Mouse (Mus musculus) lung, embryonic 15.5 days (tissue): Measurements from ENCODE around the gene Espn. TPM values are rescaled to one million over a fixed set of nuclear protein-coding genes. Genes with fewer than 3 reads are reported as not detected.

ENCODE experiments used
- ATAC-seq: fragments of 200-750 bp; cut with Nextera tagmentation; 2 replicates; pipeline ENCODE4 v1.8.0; 2017; ENCODE audit warnings: moderate number of reproducible peaks, borderline replicate concordance; ENCODE audit not compliant: low FRiP score, low TSS enrichment; ENCODE audit errors: extremely low read depth
- H3K27ac ChIP-seq: fragments of 300-500 bp; sonication (generic); 2 replicates; pipeline ENCODE4 v1.5.1; 2015; ENCODE audit warnings: moderate library complexity, mild to moderate bottlenecking, inconsistent platforms
- H3K27me3 ChIP-seq: fragments of 300-500 bp; sonication (generic); 2 replicates; pipeline ENCODE4 v1.6.1; 2015; ENCODE audit warnings: inconsistent platforms
- H3K36me3 ChIP-seq: fragments of 300-500 bp; sonication (generic); 2 replicates; pipeline ENCODE4 v1.6.1; 2015; ENCODE audit warnings: inconsistent platforms
- H3K4me1 ChIP-seq: fragments of 300-500 bp; sonication (generic); 2 replicates; pipeline ENCODE4 v1.6.1; 2015; ENCODE audit warnings: inconsistent platforms
- H3K4me2 ChIP-seq: fragments of 300-500 bp; sonication (generic); 2 replicates; pipeline ENCODE4 v1.6.1; 2015; ENCODE audit warnings: inconsistent platforms, mild to moderate bottlenecking, moderate library complexity
- H3K4me3 ChIP-seq: fragments of 300-500 bp; sonication (generic); 2 replicates; pipeline ENCODE4 v1.5.1; 2015; ENCODE audit warnings: mild to moderate bottlenecking, inconsistent platforms
- H3K9ac ChIP-seq: fragments of 300-500 bp; sonication (generic); 2 replicates; pipeline ENCODE4 v1.6.1; 2015; ENCODE audit warnings: inconsistent platforms
- H3K9me3 ChIP-seq: fragments of 300-500 bp; sonication (generic); 2 replicates; pipeline ENCODE4 v1.6.1; 2016; ENCODE audit warnings: inconsistent platforms
- whole genome bisulfite sequencing: fragments of 180-500 bp; shearing (Covaris S2); methylation state at CpG from one replicate; pipeline ENCODE4 v1.1.7; 2015; 5-methylcytosine and 5-hydroxymethylcytosine counted together
- polyA plus RNA-seq: library from polyadenylated mRNA; unstranded; fragments of >200 nt; fragmentation: Nextera tagmentation; extraction: Ambion mirVana; gene quantifications from 2 replicates; pipeline ENCODE4 v1.2.1, GENCODE M21; 2015

Gene Espn
- polyA plus RNA-seq, 1 experiment from 2014 or later = 11.4 TPM

- Histone ChIP-seq H3K9me3 (no peaks in the 10 kb centered on the region), H3K27me3 (no peaks in the 10 kb centered on the region), H3K4me2 (peak overlapping the region; percentile 93), H3K4me3 (peak overlapping the region; percentile 86), H3K27ac (peak overlapping the region; percentile 67), H3K36me3 (0 out of 2 replicates have a peak, but pooled peaks cover 4% of the 10 kb centered on the region), H3K9ac (peak overlapping the region; percentile 93), H3K4me1 (peaks cover 19% of the 10 kb centered on the region)
- peak; percentile 84 for ATAC-seq
- WGBS = under 1% methylated on average over 49 of the region's 92 CpGs
Observed at GRCm38 (mm10) chr4:152086505-152087210, 65.5 kb downstream of the Espn start.

- Histone ChIP-seq H3K4me3 (no peak overlapping the region), H3K4me2 (no peak overlapping the region), H3K9me3 (no peaks in the 10 kb centered on the region), H3K36me3 (0 out of 2 replicates have a peak, but pooled peaks cover 4% of the 10 kb centered on the region), H3K27me3 (no peaks in the 10 kb centered on the region), H3K4me1 (peaks cover 19% of the 10 kb centered on the region), H3K27ac (no peak overlapping the region), H3K9ac (no peak overlapping the region)
- no peak for ATAC-seq
- WGBS = 85% methylated on average over 7 of the region's 7 CpGs
Observed at GRCm38 (mm10) chr4:152084616-152085015, 67.6 kb downstream of the Espn start.

GRCm38 (mm10) chr4:152083611-152084220, 68.5 kb downstream of the Espn start:
- H3K4me1 ChIP-seq = peaks cover 17% of the 10 kb centered on the region
- no peaks in the 10 kb centered on the region for H3K27me3 ChIP-seq
- no peak overlapping the region for H3K4me2 ChIP-seq
- no peak overlapping the region for H3K4me3 ChIP-seq
- no peak for ATAC-seq
- no peaks in the 10 kb centered on the region for H3K9me3 ChIP-seq
- no peak overlapping the region for H3K9ac ChIP-seq
- WGBS = 64% methylated on average over 7 of the region's 7 CpGs
- H3K36me3 ChIP-seq = no peaks in the 10 kb centered on the region
- H3K27ac ChIP-seq = no peak overlapping the region

GRCm38 (mm10) chr4:152079931-152080330, 72.2 kb downstream of the Espn start:
- ATAC-seq = no peak
- Histone ChIP-seq H3K9ac (no peak overlapping the region), H3K27me3 (no peaks in the 10 kb centered on the region), H3K4me1 (no peaks in the 10 kb centered on the region), H3K9me3 (no peaks in the 10 kb centered on the region), H3K36me3 (no peaks in the 10 kb centered on the region), H3K27ac (no peak overlapping the region), H3K4me3 (no peak overlapping the region), H3K4me2 (no peak overlapping the region)
- WGBS = 56% methylated on average over 7 of the region's 7 CpGs

GRCm38 (mm10) chr4:152079261-152079660, 72.9 kb downstream of the Espn start:
- ATAC-seq = no peak
- H3K4me2 ChIP-seq = no peak overlapping the region
- 92% methylated on average over 3 of the region's 3 CpGs for WGBS

GRCm38 (mm10) chr4:152078105-152078530, 74.1 kb downstream of the Espn start:
- ATAC-seq = no peak
- no peaks in the 10 kb centered on the region for H3K36me3 ChIP-seq
- no peak overlapping the region for H3K27ac ChIP-seq

More at GRCm38 (mm10) chr4:152079261-152079660, 72.9 kb downstream of the Espn start:
- Histone ChIP-seq H3K9me3 (no peaks in the 10 kb centered on the region), H3K4me3 (no peak overlapping the region), H3K27me3 (no peaks in the 10 kb centered on the region), H3K4me1 (no peaks in the 10 kb centered on the region), H3K27ac (no peak overlapping the region), H3K9ac (no peak overlapping the region), H3K36me3 (no peaks in the 10 kb centered on the region)

GRCm38 (mm10) chr4:152077191-152077590, 75.0 kb downstream of the Espn start:
- H3K4me2 ChIP-seq = no peak overlapping the region
- ATAC-seq = no peak
- no peaks in the 10 kb centered on the region for H3K36me3 ChIP-seq
- no peak overlapping the region for H3K27ac ChIP-seq
- H3K27me3 ChIP-seq = no peaks in the 10 kb centered on the region
- WGBS = 87% methylated on average over 9 of the region's 9 CpGs
- no peaks in the 10 kb centered on the region for H3K9me3 ChIP-seq
- no peak overlapping the region for H3K9ac ChIP-seq
- no peak overlapping the region for H3K4me3 ChIP-seq
- H3K4me1 ChIP-seq = peaks cover 15% of the 10 kb centered on the region

More at GRCm38 (mm10) chr4:152078105-152078530, 74.1 kb downstream of the Espn start:
- 83% methylated on average over 10 of the region's 10 CpGs for WGBS
- Histone ChIP-seq H3K4me1 (peaks cover 8% of the 10 kb centered on the region; the same call in 1 of the 2 replicates), H3K9me3 (no peaks in the 10 kb centered on the region), H3K4me3 (no peak overlapping the region), H3K4me2 (no peak overlapping the region), H3K27me3 (no peaks in the 10 kb centered on the region), H3K9ac (no peak overlapping the region)

- no peak overlapping the region for H3K27ac ChIP-seq
- no peak for ATAC-seq
- no peak overlapping the region for H3K4me3 ChIP-seq
- H3K9me3 ChIP-seq = no peaks in the 10 kb centered on the region
- no peaks in the 10 kb centered on the region for H3K36me3 ChIP-seq
- H3K4me1 ChIP-seq = peaks cover 24% of the 10 kb centered on the region
- no peaks in the 10 kb centered on the region for H3K27me3 ChIP-seq
- 81% methylated on average over 9 of the region's 9 CpGs for WGBS
- H3K9ac ChIP-seq = no peak overlapping the region
- H3K4me2 ChIP-seq = no peak overlapping the region
Observed at GRCm38 (mm10) chr4:152074548-152074947, 77.6 kb downstream of the Espn start.

GRCm38 (mm10) chr4:152073715-152074114, 78.5 kb downstream of the Espn start:
- Histone ChIP-seq H3K4me1 (peaks cover 24% of the 10 kb centered on the region), H3K9me3 (no peaks in the 10 kb centered on the region), H3K27ac (no peak overlapping the region), H3K4me2 (no peak overlapping the region), H3K36me3 (no peaks in the 10 kb centered on the region), H3K27me3 (no peaks in the 10 kb centered on the region), H3K4me3 (no peak overlapping the region), H3K9ac (no peak overlapping the region)
- no peak for ATAC-seq
- WGBS = 78% methylated on average over 6 of the region's 6 CpGs

GRCm38 (mm10) chr4:152072655-152073054, 79.5 kb downstream of the Espn start:
- no peak overlapping the region for H3K9ac ChIP-seq
- WGBS = 47% methylated on average over 10 of the region's 10 CpGs
- peak overlapping the region; percentile 72 for H3K27ac ChIP-seq
- no peaks in the 10 kb centered on the region for H3K27me3 ChIP-seq
- H3K4me3 ChIP-seq = no peak overlapping the region
- no peak overlapping the region for H3K4me2 ChIP-seq
- H3K36me3 ChIP-seq = no peaks in the 10 kb centered on the region
- H3K9me3 ChIP-seq = no peaks in the 10 kb centered on the region
- peaks cover 24% of the 10 kb centered on the region for H3K4me1 ChIP-seq
- ATAC-seq = no peak

- no peaks in the 10 kb centered on the region for H3K36me3 ChIP-seq
- peak within 1 kb of the TSS; percentile 72 for H3K27ac ChIP-seq
- no peaks in the 10 kb centered on the region for H3K27me3 ChIP-seq
- ATAC-seq = peak; percentile 47
- WGBS = 39% methylated on average over 10 of the region's 10 CpGs
- no peak within 1 kb of the TSS for H3K4me3 ChIP-seq
- no peaks in the 10 kb centered on the region for H3K9me3 ChIP-seq
- no peak within 1 kb of the TSS for H3K9ac ChIP-seq
- no peak within 1 kb of the TSS for H3K4me2 ChIP-seq
- peaks cover 24% of the 10 kb centered on the region for H3K4me1 ChIP-seq
Observed at GRCm38 (mm10) chr4:152072121-152072601, 80.0 kb downstream of the Espn start, which contains the start of gene Plekhg5. TSS of gene Plekhg5 (plus strand) at chr4:152072498.
